Mouse (Mus musculus): ENCODE data around the gene Usp24. TPM values are rescaled to one million over a fixed set of nuclear protein-coding genes. Genes with fewer than 3 reads are reported as not detected.

Gene Usp24
- polyA plus RNA-seq (2012; rRNA removed; ENCODE audit: low replicate concordance): 13.0 and 18.4 TPM in 2 replicates

GRCm38 (mm10) chr4:106315921-106316350, at the start of gene Usp24:
Gene Usp24 (plus strand): TSS chr4:106316213.

Other genes starting within 250 kb of the Usp24 start
- gene Pcsk9, start 148.1 kb downstream of the Usp24 start, polyA plus RNA-seq (2012; rRNA removed; ENCODE audit: low replicate concordance): 0.16 and 1.7 TPM in 2 replicates
- gene Bsnd, start 176.1 kb downstream of the Usp24 start, polyA plus RNA-seq (2012; rRNA removed; ENCODE audit: low replicate concordance): 0.06 TPM in 1 of 2 replicates, not detected in the other
- gene Dhcr24, start 244.8 kb downstream of the Usp24 start, polyA plus RNA-seq (2012; rRNA removed; ENCODE audit: low replicate concordance): 48.7 and 70.3 TPM in 2 replicates